Mouse (Mus musculus) lung, adult 2 months (tissue): ENCODE data around the gene Hist2h2ac. TPM values are rescaled to one million over a fixed set of nuclear protein-coding genes. Genes with fewer than 3 reads are reported as not detected.
"Not testable (repeated sequence)": the region's sequence is repeated elsewhere in the genome, so short reads cannot be mapped to it uniquely, and the experiment has no call there.

Source experiments
- DNase-seq: peaks from one replicate; pipeline ENCODE4 v3.0.0; 2022
- H3K4me1 ChIP-seq: fragments of 200-500 bp; 2 replicates; pipeline ENCODE4 v1.6.1; 2011; ENCODE audit warnings: low read length; ENCODE audit not compliant: control insufficient read depth, insufficient read depth
- H3K4me3 ChIP-seq: fragments of 200-500 bp; replicated peaks from 2 replicates; pipeline ENCODE3; 2011; ENCODE audit warnings: low read depth, mild to moderate bottlenecking, control low read depth, low read length; ENCODE audit errors: extremely low read depth
- CTCF ChIP-seq: fragments of 200-500 bp; IDR thresholded peaks from 2 replicates; pipeline ENCODE4 v1.5.1; 2011; ENCODE audit warnings: mild to moderate bottlenecking, low read length, control low read depth; ENCODE audit not compliant: insufficient read depth
- POLR2A ChIP-seq: fragments of 200-500 bp; IDR thresholded peaks from 2 replicates; pipeline ENCODE4 v1.6.1; 2011; ENCODE audit warnings: low read depth, mild to moderate bottlenecking, control low read depth, low read length, borderline replicate concordance; ENCODE audit errors: extremely low read depth
- WGBS: fragments of 180-500 bp; shearing (Covaris S2); methylation state at CpG from one replicate; pipeline ENCODE4 v1.1.7; 2018; 5-methylcytosine and 5-hydroxymethylcytosine counted together
- polyA plus RNA-seq: library from polyadenylated mRNA; depleted of rRNA; stranded (reverse); fragments of >200 nt; gene quantifications from 2 replicates; pipeline ENCODE4 v1.2.3, GENCODE M21; 2012

The Hist2h2ac gene
- polyA plus RNA-seq, 1 experiment: 7.1 TPM

DNA sequence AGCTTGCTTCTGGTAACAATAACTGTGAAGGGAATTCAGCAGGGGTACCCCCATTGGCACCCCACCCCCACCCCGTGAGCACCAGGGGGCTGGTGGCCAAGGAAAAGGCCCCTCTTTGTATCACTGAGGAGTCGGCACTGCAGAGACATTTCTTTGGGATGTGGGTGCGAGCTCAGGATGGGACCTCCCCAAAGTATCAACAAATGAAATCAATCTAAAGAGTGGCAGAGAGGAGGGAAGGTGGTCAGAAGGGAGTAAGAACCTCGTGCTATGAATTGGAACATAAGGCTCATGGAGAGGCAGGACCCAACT lies 28.3 kb upstream of the Hist2h2ac start:
- WGBS: 57% methylated on average over 4 of the region's 4 CpGs
- DNase-seq: no peak
- Histone ChIP-seq H3K4me3 (no peak overlapping the region), H3K4me1 (peaks cover 6% of the 10 kb centered on the region)
- TF ChIP-seq POLR2A (no peak), CTCF (no peak)

- no peak for DNase-seq
- Histone ChIP-seq H3K4me3 (no peak overlapping the region), H3K4me1 (peaks cover 10% of the 10 kb centered on the region)
- no peak for TF ChIP-seq POLR2A
- no peak for TF ChIP-seq CTCF
- 60% methylated on average over 6 of the region's 6 CpGs for WGBS
These were observed 27.7 kb upstream of the Hist2h2ac start for GRCm38 (mm10) chr3:96248141-96249033.

GRCm38 (mm10) chr3:96247356-96248140 lies 26.9 kb upstream of the Hist2h2ac start:
- Histone ChIP-seq H3K4me1 (peaks cover 13% of the 10 kb centered on the region), H3K4me3 (no peak overlapping the region)
- TF ChIP-seq CTCF (no peak), POLR2A (no peak)
- 43% methylated on average over 11 of the region's 11 CpGs for WGBS
- DNase-seq: no peak

- WGBS: 0% methylated on average over 12 of the region's 47 CpGs
- H3K4me3 ChIP-seq: peak within 1 kb of the TSS; percentile 56
- DNase-seq: not testable (repeated sequence)
- peaks cover 13% of the 10 kb centered on the region for H3K4me1 ChIP-seq
These were observed 25.8 kb upstream of the Hist2h2ac start, which contains the start of gene Hist2h3c1 for GRCm38 (mm10) chr3:96246427-96246856. Hist2h3c1 (plus strand) TSS chr3:96246685.

- not testable (repeated sequence) for DNase-seq
- 0% methylated on average over 12 of the region's 21 CpGs for WGBS
- TF ChIP-seq POLR2A: peak; percentile 28; the same call in 1 of the 2 replicates
- peaks cover 13% of the 10 kb centered on the region for H3K4me1 ChIP-seq
- peak overlapping the region; percentile 56 for H3K4me3 ChIP-seq
These were observed 25.3 kb upstream of the Hist2h2ac start for GRCm38 (mm10) chr3:96246018-96246417.

DNA sequence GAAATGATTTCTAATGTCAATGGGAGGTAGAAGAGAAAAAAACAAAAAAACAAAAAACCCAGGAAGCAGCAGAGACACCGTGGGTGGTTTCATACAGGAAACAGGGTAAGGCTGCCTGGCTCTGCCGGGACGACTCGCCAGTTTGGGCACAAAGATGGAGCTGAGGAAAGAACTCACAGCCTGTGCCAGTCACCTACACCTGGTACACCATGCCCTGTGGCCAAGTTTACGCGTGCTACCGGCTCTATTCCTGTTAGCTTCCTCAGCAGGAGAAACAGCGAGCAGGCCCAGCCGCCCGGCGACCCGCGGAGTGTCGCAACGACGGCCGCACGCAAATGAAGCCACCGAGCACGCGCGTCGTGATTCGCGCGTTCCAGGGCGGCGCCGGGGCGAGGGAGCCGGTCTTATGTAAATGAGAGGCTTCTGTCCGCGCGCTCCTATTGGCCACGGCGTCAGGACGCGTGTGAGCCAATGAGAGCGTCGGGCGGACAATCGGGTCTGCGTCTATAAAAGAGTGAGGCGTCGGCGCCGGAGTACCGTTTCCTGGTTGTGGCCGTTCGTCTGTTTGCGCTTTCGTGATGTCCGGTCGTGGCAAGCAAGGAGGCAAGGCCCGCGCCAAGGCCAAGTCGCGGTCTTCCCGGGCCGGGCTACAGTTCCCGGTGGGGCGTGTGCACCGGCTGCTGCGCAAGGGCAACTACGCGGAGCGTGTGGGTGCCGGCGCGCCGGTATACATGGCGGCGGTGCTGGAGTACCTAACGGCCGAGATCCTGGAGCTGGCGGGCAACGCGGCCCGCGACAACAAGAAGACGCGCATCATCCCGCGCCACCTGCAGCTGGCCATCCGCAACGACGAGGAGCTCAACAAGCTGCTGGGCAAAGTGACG lies 24.6 kb upstream of the Hist2h2ac start, which contains the start of gene Hist2h2aa1:
TSS of gene Hist2h2aa1 (plus strand) at position 495 of the 884 bp plus-strand sequence.
- WGBS: under 1% methylated on average over 45 of the region's 88 CpGs
- Histone ChIP-seq H3K4me1 (peaks cover 13% of the 10 kb centered on the region), H3K4me3 (peak within 1 kb of the TSS; percentile 91)
- peak; percentile 90 for DNase-seq
- peak; percentile 96 for TF ChIP-seq POLR2A

GRCm38 (mm10) chr3:96243921-96244572 lies 23.4 kb upstream of the Hist2h2ac start:
- Histone ChIP-seq H3K4me1 (peaks cover 13% of the 10 kb centered on the region), H3K4me3 (peak overlapping the region; percentile 91)
- 64% methylated on average over 7 of the region's 7 CpGs for WGBS
- DNase-seq: no peak
- no peak for TF ChIP-seq CTCF
- no peak for TF ChIP-seq POLR2A

DNA sequence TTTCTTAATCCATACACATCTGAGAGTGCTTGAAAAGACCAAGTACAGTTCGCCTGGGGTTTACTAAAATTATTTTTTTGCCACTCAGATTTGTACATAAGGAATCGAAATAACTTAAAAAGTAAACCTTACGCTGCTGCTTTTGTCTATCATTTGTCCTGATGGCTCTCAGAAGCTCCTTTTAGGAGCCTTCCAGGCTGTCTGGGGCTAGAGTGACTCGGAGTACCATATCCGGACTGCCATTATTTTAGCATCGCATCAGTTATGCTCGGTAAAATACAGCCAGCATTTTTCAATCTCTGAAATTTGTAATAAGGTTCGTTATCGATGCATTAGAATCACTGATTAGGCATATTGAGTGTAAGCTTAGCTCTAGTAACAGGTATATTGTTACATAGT lies 20.1 kb upstream of the Hist2h2ac start:
- WGBS: 73% methylated on average over 9 of the region's 9 CpGs

More for the DNA sequence above, 20.1 kb upstream of the Hist2h2ac start:
- no peak overlapping the region for H3K4me3 ChIP-seq
- DNase-seq: no peak
- TF ChIP-seq CTCF (no peak), POLR2A (no peak)
- H3K4me1 ChIP-seq: peaks cover 18% of the 10 kb centered on the region
